8 mouse cellular contexts compared by ENCODE assay signal in the genomic region with DNA sequence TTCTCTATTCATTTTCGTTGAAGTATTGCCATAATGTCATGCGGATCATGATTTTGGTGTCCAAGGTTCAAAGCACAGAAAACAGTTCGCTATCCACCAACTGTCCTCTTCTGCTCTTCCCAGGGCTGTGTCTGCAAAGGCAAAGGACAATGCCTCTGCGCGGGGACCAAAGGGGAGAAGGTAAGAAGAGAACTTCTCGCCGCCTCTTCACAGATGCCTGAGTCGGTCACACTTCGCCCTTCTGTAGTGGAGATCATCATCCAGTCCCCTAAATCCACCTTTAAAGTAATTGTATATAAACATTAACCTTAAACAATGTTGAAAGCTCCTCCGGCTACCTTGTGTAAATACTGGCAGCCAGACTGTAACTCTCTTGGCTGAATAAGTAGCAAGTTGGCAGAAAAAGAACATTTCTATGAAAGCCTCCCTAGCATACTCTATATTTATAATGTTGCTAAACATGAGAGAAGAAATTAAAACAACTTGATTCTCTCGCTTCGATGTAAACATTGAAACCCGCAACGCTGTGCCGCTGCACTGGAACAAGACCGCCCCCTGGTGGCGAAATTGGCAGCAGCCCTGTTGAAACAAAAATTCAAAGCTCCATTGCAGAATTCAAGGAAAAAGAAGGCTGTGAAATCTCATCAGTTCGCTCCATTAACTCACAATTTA. TPM values are rescaled to one million over a fixed set of nuclear protein-coding genes. Genes with fewer than 3 reads are reported as not detected.
DNase-seq lines count a peak whose midpoint lies in the region; ATAC-seq and TF ChIP-seq lines count a peak whose summit lies in the region.

No protein-coding gene starts in this region.

- H3K27ac ChIP-seq in ES-Bruce4 (ENCODE audit: insufficient read depth, low read length) = no peak overlapping the region
- H3K27ac ChIP-seq in forebrain, embryonic 11.5 days (ENCODE audit: low read depth, low read length) = no peak overlapping the region
- no peak overlapping the region for H3K27ac ChIP-seq in heart, postnatal 0 days (ENCODE audit: low read depth)

- WGBS in forebrain, embryonic 11.5 days = 40% methylated on average over 18 of the region's 18 CpGs
- WGBS in heart, postnatal 0 days = 32% methylated on average over 18 of the region's 18 CpGs

- H3K4me2 ChIP-seq in forebrain, embryonic 11.5 days (ENCODE audit: low read depth, low read length, severe bottlenecking) = peak overlapping the region; percentile 38; the same call in 1 of the 2 replicates
- peak overlapping the region; percentile 63 for H3K4me2 ChIP-seq in heart, postnatal 0 days (ENCODE audit: low read depth, low read length)

- peak; percentile 89 for TF ChIP-seq CTCF in ES-Bruce4 (IDR thresholded peaks at IDR 0.05; ENCODE audit: low read depth, low read length)
- peak; percentile 91 for TF ChIP-seq CTCF in heart, postnatal 0 days (IDR thresholded peaks at IDR 0.05; ENCODE audit: low read depth)

- no peaks in the 10 kb centered on the region for H3K9me3 ChIP-seq in ES-Bruce4 (replicated peaks; ENCODE audit: control insufficient read depth, insufficient read depth, low read length, poor library complexity, severe bottlenecking)
- H3K9me3 ChIP-seq in forebrain, embryonic 11.5 days (ENCODE audit: control insufficient read depth, low read length) = no peaks in the 10 kb centered on the region
- H3K9me3 ChIP-seq in heart, postnatal 0 days (replicated peaks; ENCODE audit: control insufficient read depth, low read length) = no peaks in the 10 kb centered on the region

- no peak overlapping the region for H3K4me3 ChIP-seq in ES-Bruce4 (ENCODE audit: low read depth, low read length)
- H3K4me3 ChIP-seq in forebrain, embryonic 11.5 days (ENCODE audit: low read depth, low read length) = peak overlapping the region; percentile 16; the same call in 1 of the 2 replicates
- peak overlapping the region; percentile 37 for H3K4me3 ChIP-seq in heart, postnatal 0 days (ENCODE audit: low read depth, low read length)

- no peaks in the 10 kb centered on the region for H3K4me1 ChIP-seq in ES-Bruce4 (ENCODE audit: control insufficient read depth, insufficient read depth, low read length)
- H3K4me1 ChIP-seq in forebrain, embryonic 11.5 days (replicated peaks; ENCODE audit: control insufficient read depth, insufficient read depth, low read length) = 0 out of 2 replicates have a peak, but pooled peaks cover 2% of the 10 kb centered on the region
- H3K4me1 ChIP-seq in heart, postnatal 0 days (ENCODE audit: control insufficient read depth, insufficient read depth) = no peaks in the 10 kb centered on the region

- no peak overlapping the region for H3K9ac ChIP-seq in ES-Bruce4 (ENCODE audit: low read depth, poor library complexity, severe bottlenecking)
- H3K9ac ChIP-seq in forebrain, embryonic 11.5 days (ENCODE audit: low read length) = peak overlapping the region; percentile 20; the same call in 1 of the 2 replicates
- 0 out of 2 replicates have a peak overlapping the region, but pooled peaks have one; percentile 15 for H3K9ac ChIP-seq in heart, postnatal 0 days (replicated peaks; ENCODE audit: low read depth, low read length)

- no peak for TF ChIP-seq POLR2A in ES-Bruce4 (IDR thresholded peaks at IDR 0.05; ENCODE audit: insufficient read depth, low read length)

- H3K36me3 ChIP-seq in ES-Bruce4 (ENCODE audit: control insufficient read depth, insufficient read depth, low read length, poor library complexity, severe bottlenecking) = no peaks in the 10 kb centered on the region
- H3K36me3 ChIP-seq in forebrain, embryonic 11.5 days (ENCODE audit: control insufficient read depth, insufficient read depth, low read length) = no peaks in the 10 kb centered on the region
- H3K36me3 ChIP-seq in heart, postnatal 0 days (replicated peaks; ENCODE audit: control insufficient read depth, insufficient read depth, low read length) = no peaks in the 10 kb centered on the region

- no peak for ATAC-seq in forebrain, embryonic 11.5 days (replicated peaks; ENCODE audit: low FRiP score)
- no peak for ATAC-seq in heart, postnatal 0 days (ENCODE audit: insufficient read depth, low read depth)

- H3K27me3 ChIP-seq in ES-Bruce4 (ENCODE audit: control insufficient read depth, insufficient read depth, low read length, poor library complexity, severe bottlenecking) = no peaks in the 10 kb centered on the region
- H3K27me3 ChIP-seq in forebrain, embryonic 11.5 days (ENCODE audit: control insufficient read depth, insufficient read depth, low read length) = no peaks in the 10 kb centered on the region
- no peaks in the 10 kb centered on the region for H3K27me3 ChIP-seq in heart, postnatal 0 days (ENCODE audit: control insufficient read depth, insufficient read depth, low read length)

- peak; percentile 44 for DNase-seq in c-Kit-negative CD71-positive TER-119-positive erythroid progenitor cells, embryonic 14.5 days (ENCODE audit: low read depth, low spot score)
- DNase-seq in forebrain, embryonic 11.5 days (ENCODE audit: low spot score) = peak; percentile 88
- DNase-seq in heart, postnatal 0 days (ENCODE audit: low spot score) = peak; percentile 48
- peak; percentile 45 to 80 for DNase-seq in layer of hippocampus, adult 18-20 months (ENCODE audit: low spot score in 2 of 2)
- peak; percentile 44 to 68 for DNase-seq in lung, adult 18-20 months
- DNase-seq in ovary, postnatal 10 days (ENCODE audit: low spot score) = peak; percentile 73
- DNase-seq in thymus, postnatal 25 days = peak; percentile 52

- no peak for TF ChIP-seq EP300 in ES-Bruce4 (IDR thresholded peaks at IDR 0.05; ENCODE audit: insufficient read depth, low read depth, low read length)
- no peak for TF ChIP-seq EP300 in heart, postnatal 0 days (IDR thresholded peaks at IDR 0.05; ENCODE audit: low read depth)

RNA-seq across cellular contexts. Expression of a gene that starts 54.7 kb away (rescaled TPM):
- 0.08 TPM in 1 of 2 replicates, not detected in the other for polyA plus RNA-seq in ES-Bruce4 (2011; ENCODE audit: insufficient read depth, insufficient read length, low read depth, missing spikeins)
- polyA plus RNA-seq in forebrain, embryonic 11.5 days (2014; fragmentation: Nextera tagmentation; extraction: Ambion mirVana) = 0.08 and 0.28 TPM in 2 replicates
- 0.08 and 9.9 TPM in 2 replicates for total RNA-seq in heart, postnatal 0 days (2014; rRNA removed; ENCODE audit: low replicate concordance)
- polyA plus RNA-seq in heart, postnatal 0 days (2015; fragmentation: Nextera tagmentation; extraction: Ambion mirVana) = 0.58 and 0.63 TPM in 2 replicates
- under 1 TPM; 0.22 to 0.30 TPM for total RNA-seq in layer of hippocampus, adult 18-20 months (2021)

RNA-seq across cellular contexts. Expression of a gene that starts 54.8 kb away (rescaled TPM):
- polyA plus RNA-seq in ES-Bruce4 (2011; ENCODE audit: insufficient read depth, insufficient read length, low read depth, missing spikeins) = 0.18 TPM in 1 of 2 replicates, not detected in the other
- 0.12 and 0.21 TPM in 2 replicates for polyA plus RNA-seq in forebrain, embryonic 11.5 days (2014; fragmentation: Nextera tagmentation; extraction: Ambion mirVana)
- total RNA-seq in heart, postnatal 0 days (2014; rRNA removed; ENCODE audit: low replicate concordance) = 0.53 and 1.9 TPM in 2 replicates
- 0.89 and 1.3 TPM in 2 replicates for polyA plus RNA-seq in heart, postnatal 0 days (2015; fragmentation: Nextera tagmentation; extraction: Ambion mirVana)
- 1 to 10 TPM in 1 of 2 experiments, under 1 TPM in 1; 0.52 to 1.0 TPM for total RNA-seq in layer of hippocampus, adult 18-20 months (2021)
